Mouse (Mus musculus) adrenal gland, adult (tissue): ENCODE data around the gene Tomm22.
A peak's percentile ranks its signal among the peaks of the same experiment; 100 is the strongest.

Experiments used
- DNase-seq, 2 experiments: peaks; one replicate each; pipeline ENCODE4 v3.0.0; 2022 to 2023; ENCODE audit warnings: low spot score in 1 of 2; ENCODE audit not compliant: inconsistent age in 2 of 2

Tomm22 gene

GRCm38 (mm10) chr15:79670249-79670971 is at the start of gene Tomm22:
Gene Tomm22, plus strand, starts transcription at chr15:79670861.
- DNase-seq: peak; percentile 92 to 96

- DNase-seq: no peak
These were observed 40.2 kb upstream of the Tomm22 start for GRCm38 (mm10) chr15:79630471-79630870.

- DNase-seq: no peak
These were observed 29.4 kb upstream of the Tomm22 start for GRCm38 (mm10) chr15:79641135-79641817.

GRCm38 (mm10) chr15:79645483-79645882 is 25.2 kb upstream of the Tomm22 start:
- DNase-seq: no peak

- DNase-seq: no peak
These were observed 22.5 kb upstream of the Tomm22 start for GRCm38 (mm10) chr15:79648130-79648529.

GRCm38 (mm10) chr15:79650569-79650968 is 20.1 kb upstream of the Tomm22 start:
- peak in 1 of 2 experiments; percentile 76 for DNase-seq

- DNase-seq: peak in 1 of 2 experiments; percentile 52
These were observed 19.2 kb upstream of the Tomm22 start for GRCm38 (mm10) chr15:79651481-79651880.

- DNase-seq: no peak
These were observed 14.2 kb upstream of the Tomm22 start for GRCm38 (mm10) chr15:79656451-79656850.

GRCm38 (mm10) chr15:79657837-79658530 is 12.7 kb upstream of the Tomm22 start:
- peak; percentile 81 to 94 for DNase-seq

- peak; percentile 96 to 99 for DNase-seq
These were observed 11.9 kb upstream of the Tomm22 start, which contains the start of the genes Fam227a and Cby1 for GRCm38 (mm10) chr15:79658531-79659375. Gene Fam227a, minus strand, starts transcription at chr15:79658956. Gene Cby1, plus strand, starts transcription at chr15:79659199.

- DNase-seq: peak in 1 of 2 experiments; percentile 61
These were observed 8.8 kb upstream of the Tomm22 start for GRCm38 (mm10) chr15:79661852-79662251.

GRCm38 (mm10) chr15:79664666-79665065 is 6.0 kb upstream of the Tomm22 start:
- no peak for DNase-seq

GRCm38 (mm10) chr15:79669195-79669594 is 1.5 kb upstream of the Tomm22 start:
- peak in 1 of 2 experiments; percentile 55 for DNase-seq

GRCm38 (mm10) chr15:79670972-79671299 is 275 bp downstream of the Tomm22 start:
- DNase-seq: no peak

GRCm38 (mm10) chr15:79671828-79672348 is 1.2 kb downstream of the Tomm22 start:
- DNase-seq: peak in 1 of 2 experiments; percentile 46

- no peak for DNase-seq
These were observed 7.3 kb downstream of the Tomm22 start for GRCm38 (mm10) chr15:79677936-79678335.

- DNase-seq: no peak
These were observed 11.3 kb downstream of the Tomm22 start for GRCm38 (mm10) chr15:79681973-79682372.

- DNase-seq: no peak
These were observed 12.5 kb downstream of the Tomm22 start for GRCm38 (mm10) chr15:79683146-79683545.

- peak; percentile 49 to 76 for DNase-seq
These were observed 13.2 kb downstream of the Tomm22 start for GRCm38 (mm10) chr15:79683707-79684465.

GRCm38 (mm10) chr15:79684616-79685015 is 14.0 kb downstream of the Tomm22 start:
- peak in 1 of 2 experiments; percentile 37 for DNase-seq
